Mouse (Mus musculus) lung, adult 2 months (tissue): ENCODE data around the gene Acvr2b. TPM values are rescaled to one million over a fixed set of nuclear protein-coding genes. Genes with fewer than 3 reads are reported as not detected.

Experiments used
- DNase-seq: peaks from one replicate; pipeline ENCODE4 v3.0.0; 2022
- H3K4me1 ChIP-seq: fragments of 200-500 bp; 2 replicates; pipeline ENCODE4 v1.6.1; 2011; ENCODE audit warnings: low read length; ENCODE audit not compliant: control insufficient read depth, insufficient read depth
- H3K4me3 ChIP-seq: fragments of 200-500 bp; replicated peaks from 2 replicates; pipeline ENCODE3; 2011; ENCODE audit warnings: low read depth, mild to moderate bottlenecking, control low read depth, low read length; ENCODE audit errors: extremely low read depth
- CTCF ChIP-seq: fragments of 200-500 bp; IDR thresholded peaks from 2 replicates; pipeline ENCODE4 v1.5.1; 2011; ENCODE audit warnings: mild to moderate bottlenecking, low read length, control low read depth; ENCODE audit not compliant: insufficient read depth
- POLR2A ChIP-seq: fragments of 200-500 bp; IDR thresholded peaks from 2 replicates; pipeline ENCODE4 v1.6.1; 2011; ENCODE audit warnings: low read depth, mild to moderate bottlenecking, control low read depth, low read length, borderline replicate concordance; ENCODE audit errors: extremely low read depth
- WGBS: fragments of 180-500 bp; shearing (Covaris S2); methylation state at CpG from one replicate; pipeline ENCODE4 v1.1.7; 2018; 5-methylcytosine and 5-hydroxymethylcytosine counted together
- polyA plus RNA-seq: library from polyadenylated mRNA; depleted of rRNA; stranded (reverse); fragments of >200 nt; gene quantifications from 2 replicates; pipeline ENCODE4 v1.2.3, GENCODE M21; 2012

Gene Acvr2b
- polyA plus RNA-seq, 1 experiment: 11.8 TPM

GRCm38 (mm10) chr9:119430311-119430710, 28.4 kb downstream of the Acvr2b start:
- Histone ChIP-seq H3K4me3 (no peak overlapping the region), H3K4me1 (peaks cover 13% of the 10 kb centered on the region)
- peak; percentile 98 for TF ChIP-seq CTCF
- no peak for TF ChIP-seq POLR2A
- 34% methylated on average over 7 of the region's 7 CpGs for WGBS
- peak; percentile 75 for DNase-seq

- H3K4me3 ChIP-seq: no peak overlapping the region
- 54% methylated on average over 2 of the region's 2 CpGs for WGBS
- TF ChIP-seq POLR2A: no peak
- no peak for TF ChIP-seq CTCF
- no peak for DNase-seq
- H3K4me1 ChIP-seq: no peaks in the 10 kb centered on the region
Measured at GRCm38 (mm10) chr9:119435855-119436254, 33.9 kb downstream of the Acvr2b start.

- WGBS: 90% methylated on average over 12 of the region's 12 CpGs
- no peak for DNase-seq
- TF ChIP-seq POLR2A (no peak), CTCF (no peak)
- H3K4me3 ChIP-seq: no peak overlapping the region
- no peaks in the 10 kb centered on the region for H3K4me1 ChIP-seq
Measured at GRCm38 (mm10) chr9:119438065-119438464, 36.1 kb downstream of the Acvr2b start.

- no peak for DNase-seq
- Histone ChIP-seq H3K4me1 (no peaks in the 10 kb centered on the region), H3K4me3 (no peak overlapping the region)
- TF ChIP-seq CTCF: no peak
- TF ChIP-seq POLR2A: no peak
- WGBS: 81% methylated on average over 9 of the region's 9 CpGs
Measured at GRCm38 (mm10) chr9:119438498-119439000, 36.6 kb downstream of the Acvr2b start.

GRCm38 (mm10) chr9:119444738-119445429, 43.0 kb downstream of the Acvr2b start, which contains the start of gene Exog:
Gene Exog (plus strand): TSS chr9:119444943.
- H3K4me3 ChIP-seq: peak within 1 kb of the TSS; percentile 96
- DNase-seq: peak; percentile 93
- WGBS: under 1% methylated on average over 52 of the region's 52 CpGs
- peaks cover 7% of the 10 kb centered on the region; the same call in 1 of the 2 replicates for H3K4me1 ChIP-seq
- peak; percentile 70 for TF ChIP-seq CTCF
- TF ChIP-seq POLR2A: peak; percentile 69; the same call in 1 of the 2 replicates

- WGBS: 16% methylated on average over 6 of the region's 6 CpGs
- Histone ChIP-seq H3K4me3 (no peak overlapping the region), H3K4me1 (peaks cover 7% of the 10 kb centered on the region; the same call in 1 of the 2 replicates)
- no peak for DNase-seq
- no peak for TF ChIP-seq POLR2A
- TF ChIP-seq CTCF: no peak
Measured at GRCm38 (mm10) chr9:119445737-119446136, 43.8 kb downstream of the Acvr2b start.

GRCm38 (mm10) chr9:119455967-119456366, 54.0 kb downstream of the Acvr2b start:
- WGBS: 74% methylated on average over 14 of the region's 14 CpGs
- no peak for DNase-seq
- no peak for TF ChIP-seq POLR2A
- TF ChIP-seq CTCF: no peak
- H3K4me1 ChIP-seq: no peaks in the 10 kb centered on the region
- no peak overlapping the region for H3K4me3 ChIP-seq

- DNase-seq: no peak
- no peaks in the 10 kb centered on the region for H3K4me1 ChIP-seq
- WGBS: 82% methylated on average over 14 of the region's 14 CpGs
- TF ChIP-seq CTCF (no peak), POLR2A (no peak)
- no peak overlapping the region for H3K4me3 ChIP-seq
Measured at GRCm38 (mm10) chr9:119457122-119457521, 55.2 kb downstream of the Acvr2b start.

- H3K4me1 ChIP-seq: no peaks in the 10 kb centered on the region
- no peak overlapping the region for H3K4me3 ChIP-seq
- TF ChIP-seq CTCF (peak; percentile 95), POLR2A (no peak)
- peak; percentile 40 for DNase-seq
- WGBS: 42% methylated on average over 8 of the region's 8 CpGs
Measured at GRCm38 (mm10) chr9:119460410-119460809, 58.5 kb downstream of the Acvr2b start.

- DNase-seq: no peak
- TF ChIP-seq CTCF (no peak), POLR2A (no peak)
- no peak overlapping the region for H3K4me3 ChIP-seq
- no peaks in the 10 kb centered on the region for H3K4me1 ChIP-seq
- 83% methylated on average over 6 of the region's 6 CpGs for WGBS
Measured at GRCm38 (mm10) chr9:119465056-119465455, 63.1 kb downstream of the Acvr2b start.
